Mouse (Mus musculus) midbrain, embryonic 16.5 days (tissue): Measurements from ENCODE around the gene Sema3f. TPM values are rescaled to one million over a fixed set of nuclear protein-coding genes. Genes with fewer than 3 reads are reported as not detected.

ENCODE experiments used
- ATAC-seq: fragments of 200-750 bp; cut with Nextera tagmentation; 2 replicates; pipeline ENCODE4 v1.8.0; 2017; ENCODE audit warnings: moderate TSS enrichment
- H3K27ac ChIP-seq: fragments of 300-500 bp; sonication (generic); 2 replicates; pipeline ENCODE4 v1.5.1; 2014; ENCODE audit warnings: mild to moderate bottlenecking, low read length, mixed read lengths
- H3K27me3 ChIP-seq: fragments of 300-500 bp; sonication (generic); 2 replicates; pipeline ENCODE4 v1.6.1; 2014; ENCODE audit warnings: low read depth, low read length, mixed read lengths; ENCODE audit not compliant: control insufficient read depth, insufficient read depth
- H3K36me3 ChIP-seq: fragments of 300-500 bp; sonication (generic); 2 replicates; pipeline ENCODE4 v1.6.1; 2014; ENCODE audit warnings: mild to moderate bottlenecking, low read length, moderate library complexity, mixed read lengths; ENCODE audit not compliant: control insufficient read depth, insufficient read depth
- H3K4me1 ChIP-seq: fragments of 300-500 bp; sonication (generic); 2 replicates; pipeline ENCODE4 v1.6.1; 2014; ENCODE audit warnings: mild to moderate bottlenecking, low read length, mixed read lengths; ENCODE audit not compliant: control insufficient read depth, insufficient read depth
- H3K4me2 ChIP-seq: fragments of 300-500 bp; sonication (generic); 2 replicates; pipeline ENCODE4 v1.6.1; 2014; ENCODE audit warnings: mild to moderate bottlenecking, low read length, mixed read lengths
- H3K4me3 ChIP-seq: fragments of 300-500 bp; sonication (generic); 2 replicates; pipeline ENCODE4 v1.5.1; 2014; ENCODE audit warnings: low read depth, mild to moderate bottlenecking, low read length, moderate library complexity, mixed read lengths
- H3K9ac ChIP-seq: fragments of 300-500 bp; sonication (generic); 2 replicates; pipeline ENCODE4 v1.6.1; 2014; ENCODE audit warnings: low read depth, low read length, mixed read lengths
- H3K9me3 ChIP-seq: fragments of 300-500 bp; sonication (generic); replicated peaks from 2 replicates; pipeline ENCODE4 v1.6.1; 2014; ENCODE audit warnings: mild to moderate bottlenecking, low read length, mixed read lengths; ENCODE audit not compliant: control insufficient read depth, poor library complexity, severe bottlenecking
- WGBS: fragments of 180-500 bp; shearing (Covaris S2); extraction: QIAGEN DNeasy Blood & Tissue Kit; methylation state at CpG from one replicate; pipeline ENCODE4 v1.1.7; 2014; 5-methylcytosine and 5-hydroxymethylcytosine counted together
- polyA plus RNA-seq: library from polyadenylated mRNA; unstranded; fragments of >200 nt; fragmentation: Nextera tagmentation; extraction: Ambion mirVana; gene quantifications from 2 replicates; pipeline ENCODE4 v1.2.1, GENCODE M21; 2015

The Sema3f gene
- polyA plus RNA-seq, 1 experiment from 2014 or later = 19.2 TPM

DNA sequence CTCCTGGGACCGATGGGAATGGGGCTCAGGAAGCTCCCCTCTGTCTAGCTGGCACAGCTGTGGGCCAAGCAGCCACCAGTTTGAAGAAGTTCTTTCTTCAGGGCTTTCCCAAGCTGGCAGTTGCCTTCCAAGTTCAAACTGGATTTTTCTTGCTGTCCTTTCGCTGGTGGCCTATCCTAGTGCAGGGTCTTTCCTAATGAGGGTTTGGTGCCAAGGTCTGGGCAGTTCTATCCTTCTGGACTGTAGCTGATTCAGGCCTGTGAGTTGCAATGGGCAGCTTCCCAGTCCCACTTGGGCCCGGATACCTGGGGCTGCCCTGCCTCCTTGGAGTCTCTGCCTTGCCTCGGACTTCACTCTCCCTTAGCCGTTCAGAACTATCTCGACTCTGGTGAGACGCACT is 60.0 kb downstream of the Sema3f start:
- ATAC-seq = 0 out of 2 replicates have a peak, but pooled peaks have one; percentile 10
- 64% methylated on average over 7 of the region's 7 CpGs for WGBS

GRCm38 (mm10) chr9:107648767-107649166 is 61.5 kb downstream of the Sema3f start:
- 72% methylated on average over 3 of the region's 3 CpGs for WGBS

More for the DNA sequence above, 60.0 kb downstream of the Sema3f start:
- H3K4me1 ChIP-seq = peaks cover 10% of the 10 kb centered on the region
- H3K36me3 ChIP-seq = no peaks in the 10 kb centered on the region
- no peak overlapping the region for H3K9ac ChIP-seq
- peak overlapping the region; percentile 58 for H3K27ac ChIP-seq
- H3K9me3 ChIP-seq = no peaks in the 10 kb centered on the region
- H3K27me3 ChIP-seq = no peaks in the 10 kb centered on the region
- H3K4me2 ChIP-seq = no peak overlapping the region
- no peak overlapping the region for H3K4me3 ChIP-seq

GRCm38 (mm10) chr9:107646975-107647374 is 63.3 kb downstream of the Sema3f start:
- H3K4me1 ChIP-seq = peaks cover 19% of the 10 kb centered on the region
- ATAC-seq = no peak
- no peaks in the 10 kb centered on the region for H3K36me3 ChIP-seq
- no peaks in the 10 kb centered on the region for H3K9me3 ChIP-seq
- H3K4me2 ChIP-seq = no peak overlapping the region
- H3K27me3 ChIP-seq = no peaks in the 10 kb centered on the region
- H3K27ac ChIP-seq = no peak overlapping the region
- H3K9ac ChIP-seq = no peak overlapping the region
- WGBS = 85% methylated on average over 6 of the region's 6 CpGs
- H3K4me3 ChIP-seq = no peak overlapping the region

More at GRCm38 (mm10) chr9:107648767-107649166, 61.5 kb downstream of the Sema3f start:
- ATAC-seq = no peak
- H3K4me3 ChIP-seq = no peak overlapping the region
- H3K4me2 ChIP-seq = no peak overlapping the region
- no peak overlapping the region for H3K27ac ChIP-seq
- H3K9me3 ChIP-seq = no peaks in the 10 kb centered on the region
- no peaks in the 10 kb centered on the region for H3K36me3 ChIP-seq
- H3K9ac ChIP-seq = no peak overlapping the region
- no peaks in the 10 kb centered on the region for H3K27me3 ChIP-seq
- H3K4me1 ChIP-seq = peaks cover 19% of the 10 kb centered on the region

- Histone ChIP-seq H3K27ac (peak overlapping the region; percentile 22; the same call in 1 of the 2 replicates), H3K27me3 (no peaks in the 10 kb centered on the region), H3K4me2 (no peak overlapping the region), H3K4me3 (no peak overlapping the region), H3K36me3 (no peaks in the 10 kb centered on the region), H3K4me1 (peaks cover 12% of the 10 kb centered on the region), H3K9me3 (no peaks in the 10 kb centered on the region), H3K9ac (peak overlapping the region; percentile 48)
- peak; percentile 69 for ATAC-seq
- WGBS = 10% methylated on average over 5 of the region's 5 CpGs
Measured at GRCm38 (mm10) chr9:107645577-107645976, 64.7 kb downstream of the Sema3f start.

- 56% methylated on average over 7 of the region's 7 CpGs for WGBS
- peak overlapping the region; percentile 74 for H3K4me2 ChIP-seq
- no peaks in the 10 kb centered on the region for H3K36me3 ChIP-seq
- no peak overlapping the region for H3K4me3 ChIP-seq
- peak overlapping the region; percentile 22; the same call in 1 of the 2 replicates for H3K27ac ChIP-seq
- H3K4me1 ChIP-seq = peaks cover 12% of the 10 kb centered on the region
- 0 out of 2 replicates have a peak, but pooled peaks have one; percentile 37 for ATAC-seq
- peak overlapping the region; percentile 59 for H3K9ac ChIP-seq
- H3K9me3 ChIP-seq = no peaks in the 10 kb centered on the region
- H3K27me3 ChIP-seq = no peaks in the 10 kb centered on the region
Measured at GRCm38 (mm10) chr9:107645153-107645510, 65.1 kb downstream of the Sema3f start.

- WGBS = 5% methylated on average over 35 of the region's 35 CpGs
- ATAC-seq = peak; percentile 82
- no peaks in the 10 kb centered on the region for H3K27me3 ChIP-seq
Measured at GRCm38 (mm10) chr9:107644495-107645152, 65.7 kb downstream of the Sema3f start.

DNA sequence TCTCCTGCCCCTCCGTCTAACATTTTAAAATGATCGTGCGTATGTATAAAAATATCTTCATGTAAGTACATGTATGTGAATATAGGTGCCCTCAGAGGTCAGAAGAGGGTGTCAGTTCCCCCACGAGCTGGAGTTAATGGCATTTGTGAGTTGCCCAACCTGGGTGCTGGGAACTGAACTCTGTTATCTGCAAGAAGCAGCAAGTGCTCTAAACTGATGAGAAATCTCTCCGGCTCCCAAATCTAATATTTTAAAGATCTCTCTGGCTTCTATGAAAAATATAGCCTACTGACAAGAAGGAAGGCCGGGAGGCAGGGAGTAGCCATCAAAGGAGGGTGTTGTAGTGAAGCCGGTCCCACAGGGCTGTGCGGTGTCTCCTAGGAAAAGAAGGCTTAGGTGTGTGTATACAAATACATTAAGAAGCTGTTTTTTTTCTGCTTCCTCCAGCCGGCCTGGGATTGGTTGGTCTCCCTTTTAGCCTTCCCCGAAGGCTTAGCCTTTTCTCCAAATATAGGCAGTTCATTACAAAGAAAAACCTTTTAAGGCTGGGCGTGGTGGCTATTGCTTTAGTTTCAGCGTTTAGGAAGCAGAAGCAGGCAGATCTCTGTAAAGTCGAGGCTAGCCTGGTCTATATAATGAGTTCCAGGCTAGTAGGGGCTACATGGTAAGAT is 66.6 kb downstream of the Sema3f start:
- no peak overlapping the region for H3K9ac ChIP-seq
- ATAC-seq = no peak
- H3K4me1 ChIP-seq = peaks cover 12% of the 10 kb centered on the region
- 0 out of 2 replicates have a peak overlapping the region, but pooled peaks have one; percentile 74 for H3K4me2 ChIP-seq
- no peak overlapping the region for H3K27ac ChIP-seq
- WGBS = 91% methylated on average over 13 of the region's 13 CpGs
- no peak overlapping the region for H3K4me3 ChIP-seq
- H3K27me3 ChIP-seq = no peaks in the 10 kb centered on the region
- no peaks in the 10 kb centered on the region for H3K36me3 ChIP-seq
- H3K9me3 ChIP-seq = no peaks in the 10 kb centered on the region

More at GRCm38 (mm10) chr9:107644495-107645152, 65.7 kb downstream of the Sema3f start:
- Histone ChIP-seq H3K4me3 (peak overlapping the region; percentile 40), H3K9ac (peak overlapping the region; percentile 59), H3K4me1 (peaks cover 12% of the 10 kb centered on the region), H3K9me3 (no peaks in the 10 kb centered on the region), H3K27ac (peak overlapping the region; percentile 66), H3K36me3 (no peaks in the 10 kb centered on the region), H3K4me2 (peak overlapping the region; percentile 74)

DNA sequence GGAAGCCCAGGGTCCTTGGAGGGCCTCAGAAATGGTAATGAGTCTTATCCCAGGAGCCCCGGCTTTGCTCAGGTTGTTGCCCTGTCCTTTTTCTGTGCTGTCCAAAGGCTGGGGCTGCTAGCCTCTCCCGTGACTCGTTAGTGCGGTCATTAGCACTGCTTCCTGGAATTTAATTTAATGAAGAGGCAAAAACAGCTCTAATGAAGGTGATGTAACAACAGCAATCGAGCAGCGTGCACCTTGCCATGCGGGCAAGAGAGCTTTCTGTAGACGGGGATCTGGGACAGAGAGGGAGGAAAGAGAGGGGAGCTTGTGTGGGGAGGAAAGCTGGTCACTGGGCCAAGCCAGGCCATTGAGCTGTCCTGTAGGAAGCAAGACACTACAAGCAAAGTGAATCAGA is 68.6 kb downstream of the Sema3f start:
- Histone ChIP-seq H3K36me3 (no peaks in the 10 kb centered on the region), H3K4me3 (no peak overlapping the region), H3K4me1 (peaks cover 21% of the 10 kb centered on the region), H3K27ac (no peak overlapping the region), H3K9ac (no peak overlapping the region), H3K27me3 (no peaks in the 10 kb centered on the region), H3K9me3 (no peaks in the 10 kb centered on the region), H3K4me2 (no peak overlapping the region)
- WGBS = 27% methylated on average over 8 of the region's 8 CpGs
- ATAC-seq = no peak

GRCm38 (mm10) chr9:107640257-107640772 is 70.0 kb downstream of the Sema3f start:
- H3K4me1 ChIP-seq = peaks cover 24% of the 10 kb centered on the region
- H3K27me3 ChIP-seq = no peaks in the 10 kb centered on the region
- no peaks in the 10 kb centered on the region for H3K36me3 ChIP-seq
- no peak overlapping the region for H3K4me3 ChIP-seq
- H3K9ac ChIP-seq = no peak overlapping the region
- ATAC-seq = no peak
- WGBS = 35% methylated on average over 7 of the region's 8 CpGs
- no peak overlapping the region for H3K4me2 ChIP-seq
- H3K9me3 ChIP-seq = no peaks in the 10 kb centered on the region
- no peak overlapping the region for H3K27ac ChIP-seq
